In genomic region chr11:59959453-59959852, GRCm38 (mm10) we compare ENCODE assay signal across 32 mouse cellular contexts. TPM values are rescaled to one million over a fixed set of nuclear protein-coding genes. Genes with fewer than 3 reads are reported as not detected.
DNase-seq lines count a peak whose midpoint lies in the region; ATAC-seq and TF ChIP-seq lines count a peak whose summit lies in the region.
"Had no signal": no experiment of that assay in that cellular context is flagged by ENCODE, and none has a peak within 500 bp of the region (broad histone marks: within the 10 kb centered on the region; RNA-seq: fewer than 3 reads in every experiment).

No protein-coding gene starts in this region.

- peak overlapping the region; percentile 41; the same call in 1 of the 2 replicates for H3K9ac ChIP-seq in heart, embryonic 12.5 days
- H3K9ac ChIP-seq in heart, postnatal 0 days (replicated peaks; ENCODE audit: low read depth, low read length): no peak overlapping the region
- no peak overlapping the region for H3K9ac ChIP-seq in intestine, embryonic 16.5 days (ENCODE audit: low read depth, low read length)
- H3K9ac ChIP-seq: embryonic facial prominence, embryonic 15.5 days; forebrain, embryonic 12.5 days; limb, embryonic 15.5 days; liver, embryonic 13.5 days; midbrain, embryonic 12.5 days; neural tube, embryonic 12.5 days had no signal

- no peak overlapping the region for H3K4me2 ChIP-seq in heart, embryonic 12.5 days
- no peak overlapping the region for H3K4me2 ChIP-seq in heart, postnatal 0 days (ENCODE audit: low read depth, low read length)
- H3K4me2 ChIP-seq in intestine, embryonic 16.5 days (ENCODE audit: low read depth, low read length): no peak overlapping the region
- H3K4me2 ChIP-seq: embryonic facial prominence, embryonic 15.5 days; forebrain, embryonic 12.5 days; limb, embryonic 15.5 days; liver, embryonic 13.5 days; midbrain, embryonic 12.5 days; neural tube, embryonic 12.5 days had no signal

- no peak for TF ChIP-seq CTCF in layer of hippocampus, adult 2 months (conservative IDR thresholded peaks at IDR 0.05)
- no peak for TF ChIP-seq CTCF in heart, postnatal 0 days (IDR thresholded peaks at IDR 0.05; ENCODE audit: low read depth)

- no peaks in the 10 kb centered on the region for H3K27me3 ChIP-seq in heart, embryonic 12.5 days (replicated peaks)
- no peaks in the 10 kb centered on the region for H3K27me3 ChIP-seq in heart, postnatal 0 days (ENCODE audit: control insufficient read depth, insufficient read depth, low read length)
- H3K27me3 ChIP-seq in intestine, embryonic 16.5 days (replicated peaks; ENCODE audit: control insufficient read depth, insufficient read depth, low read length): peaks cover 11% of the 10 kb centered on the region; the same call in 1 of the 2 replicates
- H3K27me3 ChIP-seq: megakaryocyte, embryonic 14.5 days; Patski had no signal

- no peak overlapping the region for H3K4me3 ChIP-seq in heart, embryonic 12.5 days
- no peak overlapping the region for H3K4me3 ChIP-seq in layer of hippocampus, adult 2 months
- H3K4me3 ChIP-seq in heart, postnatal 0 days (ENCODE audit: low read depth, low read length): no peak overlapping the region
- H3K4me3 ChIP-seq in intestine, embryonic 16.5 days (ENCODE audit: low read length): no peak overlapping the region
- H3K4me3 ChIP-seq: embryonic facial prominence, embryonic 15.5 days; forebrain, embryonic 12.5 days; limb, embryonic 10.5 days; limb, embryonic 15.5 days; liver, embryonic 13.5 days; megakaryocyte, embryonic 14.5 days; midbrain, embryonic 12.5 days; myocyte; neural tube, embryonic 12.5 days had no signal

- peaks cover 27% of the 10 kb centered on the region for H3K36me3 ChIP-seq in heart, embryonic 12.5 days
- H3K36me3 ChIP-seq in heart, postnatal 0 days (replicated peaks; ENCODE audit: control insufficient read depth, insufficient read depth, low read length): peaks cover 16% of the 10 kb centered on the region
- peaks cover 5% of the 10 kb centered on the region for H3K36me3 ChIP-seq in intestine, embryonic 16.5 days (ENCODE audit: control insufficient read depth, insufficient read depth, low read length)

- ATAC-seq in heart, embryonic 12.5 days (ENCODE audit: insufficient number of reproducible peaks, low FRiP score): no peak
- no peak for ATAC-seq in heart, postnatal 0 days (ENCODE audit: insufficient read depth, low read depth)
- ATAC-seq in intestine, embryonic 16.5 days: no peak
- ATAC-seq: hindbrain, embryonic 16.5 days; lung, postnatal 0 days; Patski had no signal

- H3K9me3 ChIP-seq in heart, embryonic 12.5 days (replicated peaks): no peaks in the 10 kb centered on the region
- no peaks in the 10 kb centered on the region for H3K9me3 ChIP-seq in heart, postnatal 0 days (replicated peaks; ENCODE audit: control insufficient read depth, low read length)
- H3K9me3 ChIP-seq in intestine, embryonic 16.5 days (ENCODE audit: control insufficient read depth, low read length): no peaks in the 10 kb centered on the region
- H3K9me3 ChIP-seq: embryonic facial prominence, embryonic 15.5 days; forebrain, embryonic 12.5 days; limb, embryonic 10.5 days; limb, embryonic 15.5 days; liver, embryonic 13.5 days; megakaryocyte, embryonic 14.5 days; midbrain, embryonic 12.5 days; neural tube, embryonic 12.5 days had no signal

- WGBS in heart, embryonic 12.5 days: 57% methylated on average over 4 of the region's 4 CpGs
- 42% methylated on average over 4 of the region's 4 CpGs for WGBS in heart, postnatal 0 days
- WGBS in intestine, embryonic 16.5 days: 75% methylated on average over 4 of the region's 4 CpGs

- peak; percentile 50 for DNase-seq in adrenal gland, postnatal 14 days
- no peak for DNase-seq in adrenal gland, postnatal 25 days
- DNase-seq in heart, adult 8-10 months (ENCODE audit: low spot score): no peak
- no peak for DNase-seq in layer of hippocampus, adult 2 months (ENCODE audit: low spot score in 2 of 2)
- DNase-seq in layer of hippocampus, adult 11-12 months (ENCODE audit: low spot score): no peak
- no peak for DNase-seq in heart, postnatal 0 days (ENCODE audit: low spot score)
- DNase-seq: cerebellum, adult 2 months; cerebellum, postnatal 14 days; gastrocnemius, postnatal 10 days; kidney, adult 8-10 months; kidney, postnatal 4 days; layer of hippocampus, adult 9-11 months; liver, embryonic 13.5 days; lung, adult 18-20 months; lung, postnatal 4 days; retina, postnatal 1 day; right cerebral cortex, postnatal 14 days; thymus, postnatal 14 days had no signal

- no peak for TF ChIP-seq EP300 in heart, postnatal 0 days (IDR thresholded peaks at IDR 0.05; ENCODE audit: low read depth)

- H3K27ac ChIP-seq in heart, embryonic 12.5 days (ENCODE audit: poor library complexity, severe bottlenecking): peak overlapping the region; percentile 91
- peak overlapping the region; percentile 88 for H3K27ac ChIP-seq in layer of hippocampus, adult 2 months
- H3K27ac ChIP-seq in heart, postnatal 0 days (ENCODE audit: low read depth): peak overlapping the region; percentile 83
- no peak overlapping the region for H3K27ac ChIP-seq in intestine, embryonic 16.5 days (ENCODE audit: low read length)
- H3K27ac ChIP-seq: embryonic facial prominence, embryonic 15.5 days; forebrain, embryonic 12.5 days; limb, embryonic 10.5 days; limb, embryonic 15.5 days; liver, embryonic 13.5 days; midbrain, embryonic 12.5 days; neural tube, embryonic 12.5 days had no signal

- peaks cover 61% of the 10 kb centered on the region for H3K4me1 ChIP-seq in heart, embryonic 12.5 days (replicated peaks)
- H3K4me1 ChIP-seq in heart, postnatal 0 days (ENCODE audit: control insufficient read depth, insufficient read depth): peaks cover 52% of the 10 kb centered on the region
- H3K4me1 ChIP-seq in intestine, embryonic 16.5 days (ENCODE audit: control insufficient read depth, insufficient read depth, low read length): peaks cover 10% of the 10 kb centered on the region

RNA-seq across cellular contexts. Expression of gene Rasd1, which starts 5.3 kb away (rescaled TPM):
- total RNA-seq in adrenal gland, postnatal 14 days (2021): 29.0 and 38.0 TPM in 2 replicates
- 21.7 and 26.5 TPM in 2 replicates for total RNA-seq in adrenal gland, postnatal 25 days (2021)
- polyA plus RNA-seq in heart, embryonic 12.5 days (2016; fragmentation: Nextera tagmentation; extraction: Ambion mirVana): 13.5 TPM in 2 replicates
- 1 to 10 TPM; 3.8 to 8.3 (median 5.3) TPM for total RNA-seq in heart, adult 8-10 months (2022)
- 10 to 100 TPM; 55.7 to 61.0 TPM for total RNA-seq in layer of hippocampus, adult 2 months (2021)
- 0.08 and 5.6 TPM in 2 replicates for total RNA-seq in heart, postnatal 0 days (2014; rRNA removed; ENCODE audit: low replicate concordance)
- polyA plus RNA-seq in heart, postnatal 0 days (2015; fragmentation: Nextera tagmentation; extraction: Ambion mirVana): 10.5 and 12.2 TPM in 2 replicates
- polyA plus RNA-seq in intestine, embryonic 16.5 days (2015; fragmentation: Nextera tagmentation; extraction: Ambion mirVana): 2.0 and 2.3 TPM in 2 replicates
- total RNA-seq: MEL had no signal

RNA-seq across cellular contexts. Expression of gene Med9, which starts 11.4 kb away (rescaled TPM):
- total RNA-seq in adrenal gland, postnatal 14 days (2021): 27.0 and 27.8 TPM in 2 replicates
- 26.5 and 32.9 TPM in 2 replicates for total RNA-seq in adrenal gland, postnatal 25 days (2021)
- 46.5 and 48.2 TPM in 2 replicates for polyA plus RNA-seq in heart, embryonic 12.5 days (2016; fragmentation: Nextera tagmentation; extraction: Ambion mirVana)
- 10 to 100 TPM; 24.0 to 33.6 (median 30.4) TPM for total RNA-seq in heart, adult 8-10 months (2022)
- total RNA-seq in layer of hippocampus, adult 2 months (2021): 10 to 100 TPM; 36.8 to 40.5 TPM
- total RNA-seq in heart, postnatal 0 days (2014; rRNA removed; ENCODE audit: low replicate concordance): 29.4 and 33.0 TPM in 2 replicates
- polyA plus RNA-seq in heart, postnatal 0 days (2015; fragmentation: Nextera tagmentation; extraction: Ambion mirVana): 40.8 and 41.1 TPM in 2 replicates
- 33.0 and 33.4 TPM in 2 replicates for polyA plus RNA-seq in intestine, embryonic 16.5 days (2015; fragmentation: Nextera tagmentation; extraction: Ambion mirVana)
